Mouse (Mus musculus) gastrocnemius, postnatal 14 days (tissue): ENCODE data around the gene Trpc2. TPM values are rescaled to one million over a fixed set of nuclear protein-coding genes. Genes with fewer than 3 reads are reported as not detected.

Experiments used
- DNase-seq: peaks from one replicate; pipeline ENCODE4 v3.0.0; 2021; ENCODE audit warnings: mixed read lengths
- intact Hi-C: fragments of 180-260 bp; cut with DNase I; formaldehyde crosslinking; loops from one replicate; pipeline ENCODE4 v1.15.1; 2025; ENCODE audit warnings: low total_unique reads
- total RNA-seq, 2 experiments: library from RNA; stranded (reverse); gene quantifications; 2 replicates each; pipeline ENCODE4 v1.2.3; 2021

The Trpc2 gene
- total RNA-seq, 2 experiments from 2014 or later = 0.21 TPM; not detected in 1

DNA sequence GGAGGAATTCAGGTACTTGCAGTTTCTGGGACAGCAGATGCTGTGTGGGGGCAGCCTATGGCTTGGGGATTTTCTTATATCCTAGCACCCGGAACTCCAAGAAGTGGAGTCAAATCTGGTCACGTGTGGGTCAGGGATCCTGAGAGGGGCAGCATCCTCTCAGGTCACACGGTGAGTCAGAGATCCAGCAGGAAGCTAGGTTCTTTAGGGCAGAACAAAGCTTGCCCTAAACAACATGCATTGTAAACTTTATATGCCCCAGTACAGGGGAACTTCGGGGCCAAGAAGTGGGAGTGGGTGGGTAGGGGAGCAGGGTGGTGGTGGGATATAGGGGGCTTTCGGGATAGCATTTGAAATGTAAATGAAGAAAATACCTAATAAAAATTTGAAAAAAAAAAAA, 18.0 kb downstream of the Trpc2 start:
- DNase-seq = no peak
- intact Hi-C loops = no loop called here

DNA sequence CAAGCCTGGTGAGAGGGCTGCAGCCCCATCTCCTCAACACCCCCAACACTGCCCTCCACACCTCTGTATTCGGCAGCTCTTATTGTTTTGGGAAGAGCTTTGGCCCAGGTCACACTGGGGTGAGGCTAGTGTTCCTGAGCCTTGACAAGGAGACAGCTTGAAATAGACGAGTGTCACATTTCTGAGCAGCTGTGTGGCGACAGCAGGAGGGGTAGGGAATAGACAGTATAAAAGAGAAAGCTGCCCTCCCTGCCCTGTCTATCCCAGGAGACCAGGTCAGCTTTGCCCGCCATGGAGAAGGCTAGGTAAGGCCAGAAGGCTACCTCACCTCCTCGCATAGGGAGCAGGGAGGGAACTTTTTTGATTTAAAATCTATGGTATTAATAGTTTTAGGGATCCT, 18.6 kb downstream of the Trpc2 start, which contains the start of gene Art1:
Gene Art1, plus strand, starts transcription at position 257 of the 400 bp plus-strand sequence.
- intact Hi-C loops = no loop called here
- DNase-seq = peak; percentile 53

DNA sequence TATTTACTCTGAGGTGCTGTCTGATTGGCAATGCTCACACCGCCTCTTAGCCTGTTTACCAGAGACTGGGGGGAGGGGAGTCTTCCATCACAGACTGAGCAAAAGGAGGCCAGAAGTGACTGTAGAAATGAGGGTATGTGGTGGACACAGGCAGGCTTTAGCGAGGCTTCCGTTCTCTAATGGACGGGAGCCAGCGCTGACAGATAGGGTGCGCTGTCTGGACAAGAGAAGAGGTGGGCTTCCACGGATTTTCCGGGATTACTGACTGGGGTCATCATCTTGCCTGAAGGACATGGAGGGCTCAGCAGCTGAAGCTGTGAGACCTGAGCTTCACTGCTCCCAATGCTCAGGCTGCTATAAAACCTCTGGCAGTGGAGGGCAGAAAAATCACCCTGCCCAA, 19.3 kb downstream of the Trpc2 start:
- intact Hi-C loops = no loop called here
- no peak for DNase-seq

DNA sequence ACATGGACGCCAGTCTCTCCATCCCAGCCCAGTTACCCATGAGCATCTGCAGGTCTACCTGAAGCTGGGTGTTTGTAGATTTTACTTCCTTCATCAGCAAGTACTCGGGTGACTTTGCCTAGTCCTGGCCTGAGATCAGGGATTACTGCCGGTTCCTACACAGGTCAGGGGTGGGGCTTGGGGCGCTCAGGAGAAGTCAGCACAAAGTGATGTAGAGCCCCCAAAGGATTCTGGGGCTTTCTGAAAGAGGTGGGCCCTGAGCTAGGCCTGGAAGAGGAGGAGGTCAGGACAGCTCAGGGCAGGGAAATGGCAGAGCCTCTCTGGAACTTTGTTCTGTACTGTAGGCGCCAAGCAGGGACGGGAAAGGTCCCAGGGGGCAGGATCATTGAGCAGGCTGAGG, 19.8 kb downstream of the Trpc2 start:
- DNase-seq = peak; percentile 29

DNA sequence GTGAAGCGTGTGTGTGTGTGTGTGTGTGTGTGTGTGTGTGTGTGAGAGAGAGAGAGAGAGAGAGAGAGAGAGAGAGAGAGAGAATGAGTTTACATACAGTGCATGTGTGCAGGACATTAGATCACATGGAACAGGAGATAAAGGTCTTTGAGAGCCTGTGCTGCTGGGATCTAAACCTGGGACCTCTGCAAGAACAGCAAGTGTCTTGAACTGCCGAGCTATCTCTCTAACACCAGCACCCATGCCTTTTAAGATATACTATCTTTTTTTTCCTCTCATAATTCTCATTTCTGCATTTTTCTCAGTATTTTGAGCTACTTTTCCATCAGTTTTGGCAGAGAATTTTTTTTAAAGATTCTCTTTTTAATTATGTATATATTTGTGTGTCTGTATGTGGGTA, 20.6 kb downstream of the Trpc2 start:
- intact Hi-C loops = no loop called here
- DNase-seq = no peak

More for the DNA sequence above, 19.8 kb downstream of the Trpc2 start:
- intact Hi-C loops = no loop called here

DNA sequence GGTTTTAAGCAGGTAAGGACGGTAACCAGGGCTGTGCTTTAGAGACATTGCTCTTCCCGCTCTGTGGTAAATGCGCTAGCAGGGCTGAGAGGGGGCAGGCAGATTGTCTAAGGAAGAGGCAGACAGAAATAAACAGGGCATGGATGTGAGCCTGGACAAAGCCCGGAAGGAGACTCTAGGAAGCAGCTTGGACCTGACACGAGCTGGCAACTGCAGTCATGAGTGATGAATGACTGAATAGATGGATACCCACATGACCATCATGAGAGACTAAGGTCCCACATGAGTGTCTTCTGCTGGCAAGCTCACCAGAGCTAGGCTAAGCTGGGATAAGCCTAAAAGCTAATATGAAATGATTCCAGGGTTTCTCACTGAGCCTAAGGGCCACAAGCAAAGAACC, 21.2 kb downstream of the Trpc2 start:
- DNase-seq = no peak
- intact Hi-C loops = no loop called here

DNA sequence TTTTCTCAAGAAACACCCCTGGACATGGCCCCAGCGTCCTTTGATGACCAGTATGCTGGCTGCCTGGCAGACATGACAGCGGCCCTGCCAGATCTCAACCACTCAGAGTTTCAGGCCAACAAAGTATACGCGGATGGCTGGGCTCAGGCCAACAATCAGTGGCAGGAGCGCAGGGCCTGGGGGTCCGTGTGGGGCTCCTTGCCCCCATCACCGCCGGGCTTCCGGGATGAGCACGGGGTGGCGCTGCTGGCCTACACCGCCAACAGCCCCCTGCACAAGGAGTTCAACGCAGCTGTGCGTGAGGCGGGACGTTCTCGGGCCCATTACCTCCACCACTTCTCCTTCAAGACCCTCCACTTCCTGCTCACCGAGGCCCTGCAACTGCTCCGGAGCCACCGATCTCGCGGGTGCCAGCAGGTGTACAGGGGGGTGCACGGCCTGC, 23.8 kb downstream of the Trpc2 start:
- DNase-seq = peak; percentile 15
- intact Hi-C loops = no loop called here

DNA sequence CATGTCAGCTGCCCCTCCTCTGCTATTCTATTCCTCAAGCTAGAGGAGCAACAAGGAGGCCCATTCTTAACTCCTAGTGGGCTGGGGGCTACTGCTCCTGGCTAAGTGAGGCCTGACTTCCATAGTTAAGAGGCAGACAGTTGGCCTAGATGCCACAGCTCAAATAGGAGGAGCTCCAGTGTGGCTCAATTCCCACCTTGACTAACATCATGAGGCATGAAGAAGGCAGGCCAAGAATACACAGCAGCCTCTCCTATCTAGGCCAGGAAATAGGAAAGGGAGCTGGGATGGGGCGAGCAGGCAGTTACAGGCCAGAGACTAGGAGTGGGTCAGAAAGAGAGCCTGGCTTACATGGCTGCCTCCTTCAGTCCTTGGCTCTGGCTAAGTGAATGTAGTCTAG, 25.3 kb downstream of the Trpc2 start:
- intact Hi-C loops = no loop called here
- peak; percentile 20 for DNase-seq

DNA sequence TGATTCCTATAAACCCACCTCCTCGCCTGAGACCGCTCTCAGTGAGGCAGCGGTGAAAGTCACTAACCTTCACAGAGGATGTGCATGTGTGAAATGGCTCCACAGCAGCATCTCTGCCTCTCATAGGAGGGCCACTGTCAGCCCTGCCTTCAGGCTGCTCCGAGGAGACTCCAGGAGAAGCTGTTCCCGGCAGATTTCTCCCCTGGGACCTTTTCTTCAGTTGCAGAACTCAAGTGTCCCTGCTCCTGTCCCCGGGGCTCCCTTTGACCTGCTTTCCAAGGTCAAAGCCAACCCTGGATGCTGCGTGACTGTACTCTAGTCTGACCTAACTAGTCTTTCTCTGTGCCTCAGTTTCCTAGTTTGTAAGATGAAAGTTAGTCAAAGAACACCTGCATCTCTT, 26.3 kb downstream of the Trpc2 start, which contains the start of gene Art5:
Gene Art5, minus strand, starts transcription at position 319 of the 400 bp plus-strand sequence.
- intact Hi-C loops = no loop called here
- no peak for DNase-seq

DNA sequence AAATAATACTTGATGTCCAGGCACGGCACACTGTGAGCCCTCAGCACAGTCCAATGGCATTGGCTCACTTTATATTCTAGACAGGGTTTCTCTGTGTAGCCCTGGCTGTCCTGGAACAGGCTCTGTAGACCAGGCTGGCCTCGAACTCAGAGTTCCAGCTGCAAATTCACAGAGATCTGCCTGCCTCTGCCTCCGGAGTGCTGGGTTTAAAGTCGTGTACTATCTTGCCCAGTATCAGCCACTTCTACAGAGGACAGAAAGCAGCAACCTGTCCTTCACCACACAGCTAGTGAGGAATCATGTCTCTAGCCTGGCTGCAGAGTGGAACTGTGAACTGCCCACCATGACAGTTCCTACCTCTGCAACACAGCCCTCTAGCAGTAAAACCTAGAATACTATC, 26.8 kb downstream of the Trpc2 start:
- intact Hi-C loops = no loop called here
- DNase-seq = no peak

DNA sequence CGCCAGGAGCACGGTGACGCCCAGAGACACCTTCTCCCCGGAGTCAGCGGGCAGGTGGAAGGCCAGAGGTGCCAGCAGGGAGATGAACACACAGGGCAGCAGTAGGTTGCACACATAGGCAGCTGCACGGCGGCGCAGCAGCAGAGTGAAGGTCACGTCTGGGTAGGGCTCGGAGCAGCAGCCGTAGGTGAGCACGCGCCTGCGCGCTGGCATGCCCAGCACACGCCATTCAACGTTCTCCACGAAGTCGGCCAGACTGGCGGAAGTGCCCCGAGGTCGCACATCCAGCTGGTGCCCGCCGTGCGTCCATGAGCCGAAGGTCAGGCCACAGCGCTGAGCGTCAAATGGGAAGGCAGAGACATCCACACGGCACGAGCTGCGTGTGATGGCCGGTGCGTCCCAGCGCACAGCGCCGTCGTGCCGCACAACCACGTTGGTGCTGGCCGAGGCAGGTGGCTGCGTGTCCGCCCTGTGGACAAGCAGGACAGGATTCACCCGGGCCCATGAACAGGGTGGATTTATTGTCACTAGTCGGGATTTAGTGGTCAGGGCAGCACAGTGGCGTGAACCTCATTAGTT, 30.3 kb downstream of the Trpc2 start:
- no peak for DNase-seq
- intact Hi-C loops = no loop called here

DNA sequence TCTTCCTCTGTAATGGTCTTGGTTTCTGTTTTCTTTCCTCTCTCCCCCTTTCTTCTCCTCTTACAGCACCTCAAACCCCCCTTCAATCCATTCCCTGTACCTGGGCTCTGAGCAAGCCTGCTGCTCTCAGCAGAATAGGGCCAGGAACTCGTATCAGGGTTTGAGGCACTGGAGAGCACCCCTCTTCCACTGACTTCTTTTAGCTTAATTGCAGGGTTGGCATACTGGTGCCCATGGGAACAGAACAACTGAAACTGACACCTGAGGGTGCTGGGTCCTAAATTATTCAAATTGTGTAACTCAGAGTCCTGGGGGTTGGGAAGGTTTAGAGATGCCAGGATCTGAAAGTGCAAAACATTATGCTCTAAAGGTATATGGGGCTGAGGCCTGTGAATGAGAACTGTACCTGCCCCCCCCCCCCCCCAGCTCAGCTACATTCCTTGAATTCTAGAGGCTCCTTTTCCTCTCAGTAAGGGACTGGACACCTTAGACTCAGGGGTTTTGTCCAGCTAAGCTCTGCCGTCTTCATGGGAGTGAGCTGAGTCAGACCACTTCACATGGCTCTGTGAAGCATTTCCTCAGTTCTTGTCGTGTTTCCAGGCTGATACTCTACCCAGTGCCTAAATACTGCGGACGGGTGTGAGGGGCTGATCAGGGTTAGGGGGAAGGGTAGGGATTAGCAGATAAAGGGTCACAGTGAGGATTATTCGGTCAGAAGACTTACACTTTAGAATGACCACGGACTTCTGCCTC, 33.8 kb downstream of the Trpc2 start, which contains the start of gene Chrna10:
Gene Chrna10, minus strand, starts transcription at position 250 of the 753 bp plus-strand sequence.
- intact Hi-C loops = no loop called here
- DNase-seq = no peak

DNA sequence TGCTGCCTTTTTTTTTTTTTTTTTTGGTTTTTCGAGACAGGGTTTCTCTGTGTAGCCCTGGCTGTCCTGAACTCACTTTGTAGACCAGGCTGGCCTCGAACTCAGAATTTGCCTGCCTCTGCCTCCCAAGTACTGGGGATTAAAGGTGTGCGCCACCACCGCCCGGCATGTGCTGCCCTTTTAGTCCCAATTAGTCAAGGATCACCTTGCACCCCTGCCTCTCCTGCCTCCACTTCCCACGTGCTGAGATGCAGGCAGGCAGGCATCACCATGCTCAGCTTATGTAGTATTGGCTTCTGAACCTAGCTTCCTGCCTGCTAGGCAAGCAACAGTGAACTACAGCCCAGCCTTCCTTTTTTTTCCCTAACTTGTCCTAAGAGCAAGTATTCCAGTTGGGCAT, 34.5 kb downstream of the Trpc2 start:
- intact Hi-C loops = no loop called here
- no peak for DNase-seq

DNA sequence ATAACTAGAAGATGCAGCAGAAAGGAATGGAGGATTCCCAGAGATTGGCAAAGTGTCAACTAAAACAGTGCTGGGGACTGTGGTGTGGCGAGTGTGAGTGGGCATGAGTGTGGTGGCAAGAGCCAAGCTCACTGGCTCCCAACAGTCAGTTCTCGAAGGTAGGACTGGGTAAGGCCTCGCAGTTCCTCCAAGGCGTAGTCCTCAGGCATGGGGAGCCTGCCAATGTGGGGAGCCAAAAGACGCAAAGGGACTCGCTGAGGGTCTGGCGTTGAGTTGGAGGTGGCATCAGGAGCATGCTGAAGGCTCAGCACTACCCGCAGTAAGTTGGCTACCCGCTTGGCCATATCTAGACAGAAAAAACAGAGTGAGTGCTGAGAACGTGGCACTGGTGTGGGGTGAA, 37.4 kb downstream of the Trpc2 start:
- intact Hi-C loops = loop anchor here (10.0 kb wide), 1 partner anchor 54 kb away; no protein-coding TSS in a partner anchor
- no peak for DNase-seq

DNA sequence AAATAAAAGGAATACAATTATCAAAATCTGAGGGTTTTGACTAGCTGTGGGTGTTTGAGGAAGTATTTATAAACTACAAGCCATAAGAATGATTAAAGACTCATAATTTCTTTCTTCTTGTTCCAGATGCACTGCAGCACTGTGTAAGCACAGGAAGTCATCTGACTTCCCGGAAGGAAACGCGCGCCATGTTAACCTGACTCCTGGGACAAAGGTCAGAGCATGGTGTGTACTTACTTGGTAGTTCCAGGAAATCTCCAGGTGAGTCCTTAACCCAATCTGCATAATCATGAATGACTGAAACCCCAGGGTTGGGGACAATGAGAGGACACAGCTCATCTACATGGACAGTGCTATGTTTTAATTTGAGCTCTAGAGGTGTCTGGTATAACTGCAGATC, 49.5 kb downstream of the Trpc2 start:
- intact Hi-C loops = no loop called here
- DNase-seq = no peak

DNA sequence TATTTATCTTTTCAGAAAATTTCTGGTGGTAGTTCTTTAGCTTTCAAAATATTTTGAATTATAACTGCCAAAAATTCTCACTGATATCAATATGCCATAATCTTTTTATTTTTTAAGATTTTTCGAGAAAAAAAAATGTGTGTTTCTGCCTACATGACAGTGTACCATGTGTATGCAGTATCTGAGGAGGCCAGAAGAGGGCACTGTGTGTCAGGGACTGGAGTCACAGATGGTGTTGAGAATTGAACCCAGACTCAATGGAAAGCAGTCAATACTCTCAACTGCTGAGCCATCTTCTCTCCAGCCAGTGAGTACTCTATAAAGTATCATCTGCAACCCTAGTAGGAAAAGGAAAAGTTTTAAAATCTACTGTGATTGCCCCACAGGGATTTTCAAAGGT, 54.5 kb downstream of the Trpc2 start:
- intact Hi-C loops = no loop called here

DNA sequence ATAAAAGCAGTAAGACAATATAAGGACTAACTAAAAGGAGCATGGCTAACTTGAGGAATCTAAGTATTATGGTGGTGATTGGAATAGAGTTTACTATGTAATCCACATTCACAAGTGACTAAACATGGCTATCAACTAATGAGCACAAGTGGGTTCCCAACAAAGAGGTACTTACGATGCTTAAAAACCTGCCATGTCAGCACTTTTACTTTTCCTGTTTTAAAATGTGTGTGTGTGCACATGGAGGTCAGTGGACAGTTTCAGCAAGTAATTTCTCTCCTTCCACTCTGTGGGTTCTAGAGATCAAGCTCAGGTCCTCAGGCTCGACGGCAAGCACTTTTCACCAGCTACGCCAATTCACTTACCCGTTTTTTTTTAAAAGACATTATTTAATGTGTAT, 55.0 kb downstream of the Trpc2 start:
- intact Hi-C loops = no loop called here
- DNase-seq = no peak

More for the DNA sequence above, 54.5 kb downstream of the Trpc2 start:
- DNase-seq = no peak
